Mouse (Mus musculus) kidney, embryonic 14.5 days (tissue): ENCODE measurements around the gene Unc13c. TPM values are rescaled to one million over a fixed set of nuclear protein-coding genes. Genes with fewer than 3 reads are reported as not detected.

Experiments
- ATAC-seq: fragments of 200-750 bp; cut with Nextera tagmentation; 2 replicates; pipeline ENCODE4 v1.8.0; 2017; ENCODE audit warnings: moderate number of reproducible peaks, mild to moderate bottlenecking, moderate TSS enrichment, moderate library complexity; ENCODE audit not compliant: low FRiP score, low TSS enrichment
- H3K27ac ChIP-seq: fragments of 300-500 bp; sonication (generic); 2 replicates; pipeline ENCODE4 v1.5.1; 2014; ENCODE audit warnings: low read depth, mild to moderate bottlenecking, low read length, moderate library complexity, mixed read lengths
- H3K27me3 ChIP-seq: fragments of 300-500 bp; sonication (generic); 2 replicates; pipeline ENCODE4 v1.6.1; 2014; ENCODE audit warnings: mild to moderate bottlenecking, low read length; ENCODE audit not compliant: control insufficient read depth, insufficient read depth
- H3K36me3 ChIP-seq: fragments of 300-500 bp; sonication (generic); 2 replicates; pipeline ENCODE4 v1.6.1; 2014; ENCODE audit warnings: low read length, mixed read lengths; ENCODE audit not compliant: control insufficient read depth, insufficient read depth
- H3K4me1 ChIP-seq: fragments of 300-500 bp; sonication (generic); 2 replicates; pipeline ENCODE4 v1.6.1; 2014; ENCODE audit warnings: low read length, mixed read lengths; ENCODE audit not compliant: control insufficient read depth, insufficient read depth
- H3K4me2 ChIP-seq: fragments of 300-500 bp; sonication (generic); replicated peaks from 2 replicates; pipeline ENCODE4 v1.6.1; 2014; ENCODE audit warnings: low read depth, mild to moderate bottlenecking, low read length
- H3K4me3 ChIP-seq: fragments of 300-500 bp; sonication (generic); 2 replicates; pipeline ENCODE4 v1.5.1; 2014; ENCODE audit warnings: mild to moderate bottlenecking, low read length
- H3K9ac ChIP-seq: fragments of 300-500 bp; sonication (generic); 2 replicates; pipeline ENCODE4 v1.6.1; 2014; ENCODE audit warnings: low read depth, mild to moderate bottlenecking, low read length, moderate library complexity
- H3K9me3 ChIP-seq: fragments of 300-500 bp; sonication (generic); 2 replicates; pipeline ENCODE4 v1.6.1; 2016; ENCODE audit warnings: low read length; ENCODE audit not compliant: control insufficient read depth
- WGBS: fragments of 180-500 bp; shearing (Covaris S2); extraction: QIAGEN DNeasy Blood & Tissue Kit; methylation state at CpG from one replicate; pipeline ENCODE4 v1.1.7; 2014; 5-methylcytosine and 5-hydroxymethylcytosine counted together
- polyA plus RNA-seq: library from polyadenylated mRNA; unstranded; fragments of >200 nt; fragmentation: Nextera tagmentation; extraction: Ambion mirVana; gene quantifications from 2 replicates; pipeline ENCODE4 v1.2.1, GENCODE M21; 2014

Gene Unc13c
- polyA plus RNA-seq, 1 experiment from 2014 or later: 0.60 TPM

DNA sequence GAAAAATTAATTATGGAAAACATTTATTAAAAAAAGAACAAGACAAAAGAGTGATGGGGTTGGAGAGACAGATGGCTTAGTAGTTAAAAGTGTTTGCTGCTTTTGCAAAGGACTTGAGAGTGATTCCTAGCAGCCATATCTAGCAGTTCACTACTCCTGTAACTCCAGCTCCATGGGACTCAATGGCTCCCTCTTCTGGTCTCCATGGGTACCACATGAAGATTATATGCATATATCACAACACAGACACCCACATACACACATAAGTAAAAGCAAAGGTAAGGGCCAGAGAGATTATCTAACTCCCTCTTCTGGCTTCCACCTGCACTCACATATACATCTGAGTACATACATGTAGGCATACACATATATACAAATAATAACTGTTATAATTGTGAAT lies 519.5 kb downstream of the Unc13c start:
- Histone ChIP-seq H3K4me2 (no peak overlapping the region), H3K9ac (no peak overlapping the region), H3K4me3 (no peak overlapping the region), H3K27ac (no peak overlapping the region), H3K9me3 (peaks cover 4% of the 10 kb centered on the region; the same call in 1 of the 2 replicates), H3K27me3 (no peaks in the 10 kb centered on the region), H3K4me1 (no peaks in the 10 kb centered on the region), H3K36me3 (no peaks in the 10 kb centered on the region)
- ATAC-seq: no peak

DNA sequence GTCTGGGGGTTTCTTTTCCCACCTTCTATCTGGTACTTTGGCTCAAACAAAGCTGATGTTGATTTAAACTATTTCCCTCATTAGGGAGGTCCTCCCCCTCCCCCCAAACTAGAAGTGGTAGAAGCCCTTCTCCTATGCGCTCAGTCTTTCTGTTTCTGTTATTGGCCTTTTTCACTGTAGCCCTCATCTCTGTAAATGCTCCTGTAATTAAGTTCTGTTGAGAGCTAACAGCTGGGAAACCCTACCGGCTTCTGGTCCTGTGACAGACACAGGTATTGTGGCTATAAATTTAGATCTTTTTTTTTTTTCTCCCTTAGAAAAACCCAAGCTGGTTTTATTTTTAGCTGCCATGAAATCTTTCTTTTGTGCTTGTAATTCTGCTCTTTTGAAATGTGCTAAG lies 536.8 kb downstream of the Unc13c start:
- H3K4me1 ChIP-seq: no peaks in the 10 kb centered on the region
- H3K4me3 ChIP-seq: no peak overlapping the region
- no peak for ATAC-seq
- 45% methylated on average over 2 of the region's 2 CpGs for WGBS
- H3K27ac ChIP-seq: no peak overlapping the region
- no peaks in the 10 kb centered on the region for H3K36me3 ChIP-seq
- no peaks in the 10 kb centered on the region for H3K27me3 ChIP-seq
- no peak overlapping the region for H3K9ac ChIP-seq
- no peak overlapping the region for H3K4me2 ChIP-seq
- no peaks in the 10 kb centered on the region for H3K9me3 ChIP-seq

Other genes starting within 250 kb of the Unc13c start
- gene Wdr72, start 141.4 kb upstream of the Unc13c start, polyA plus RNA-seq: 0.41 and 0.74 TPM in 2 replicates